Mouse (Mus musculus) heart, adult 9 months (tissue): ENCODE results near the gene Arl1.
A peak's percentile ranks its signal among the peaks of the same experiment; 100 is the strongest.
"Not testable (repeated sequence)": the region's sequence is repeated elsewhere in the genome, so short reads cannot be mapped to it uniquely, and the experiment has no call there.

Experiments
- DNase-seq, 2 experiments: peaks; one replicate each; pipeline ENCODE4 v3.0.0; 2022; ENCODE audit warnings: low spot score in 2 of 2

The Arl1 gene

DNA sequence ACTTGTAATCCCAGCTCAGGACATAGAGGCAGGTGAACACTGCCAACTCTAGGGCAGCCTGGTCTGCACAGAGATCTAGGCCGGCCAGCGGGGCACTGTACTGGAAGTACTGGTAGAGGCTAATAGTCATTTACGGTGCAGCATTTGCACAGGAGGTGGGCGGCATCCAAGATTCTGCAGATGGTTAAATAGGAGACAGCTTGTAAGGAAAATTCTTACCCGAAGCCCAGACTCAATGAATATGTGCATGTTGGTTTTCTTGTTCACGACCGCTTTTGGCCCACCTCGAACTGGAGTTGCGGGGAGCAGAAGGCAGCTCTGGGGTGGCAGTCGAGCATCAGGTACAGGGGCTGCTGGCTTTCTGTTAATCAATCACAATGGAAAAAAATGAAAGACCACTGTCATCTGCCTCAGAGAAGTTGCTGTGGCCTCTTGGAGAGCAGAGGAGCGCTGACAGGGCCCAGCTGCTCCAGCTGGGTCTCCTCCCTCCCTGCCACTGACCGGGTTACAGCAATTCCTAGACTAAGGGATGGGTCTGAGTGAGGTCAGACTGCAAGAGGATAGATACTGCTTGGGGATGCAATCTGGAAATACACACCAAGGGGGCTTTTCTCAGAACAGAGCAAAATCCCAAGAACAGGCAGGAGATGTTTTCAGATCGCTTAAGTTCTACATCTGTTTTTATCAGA lies 31.0 kb downstream of the Arl1 start:
- DNase-seq: no peak

DNA sequence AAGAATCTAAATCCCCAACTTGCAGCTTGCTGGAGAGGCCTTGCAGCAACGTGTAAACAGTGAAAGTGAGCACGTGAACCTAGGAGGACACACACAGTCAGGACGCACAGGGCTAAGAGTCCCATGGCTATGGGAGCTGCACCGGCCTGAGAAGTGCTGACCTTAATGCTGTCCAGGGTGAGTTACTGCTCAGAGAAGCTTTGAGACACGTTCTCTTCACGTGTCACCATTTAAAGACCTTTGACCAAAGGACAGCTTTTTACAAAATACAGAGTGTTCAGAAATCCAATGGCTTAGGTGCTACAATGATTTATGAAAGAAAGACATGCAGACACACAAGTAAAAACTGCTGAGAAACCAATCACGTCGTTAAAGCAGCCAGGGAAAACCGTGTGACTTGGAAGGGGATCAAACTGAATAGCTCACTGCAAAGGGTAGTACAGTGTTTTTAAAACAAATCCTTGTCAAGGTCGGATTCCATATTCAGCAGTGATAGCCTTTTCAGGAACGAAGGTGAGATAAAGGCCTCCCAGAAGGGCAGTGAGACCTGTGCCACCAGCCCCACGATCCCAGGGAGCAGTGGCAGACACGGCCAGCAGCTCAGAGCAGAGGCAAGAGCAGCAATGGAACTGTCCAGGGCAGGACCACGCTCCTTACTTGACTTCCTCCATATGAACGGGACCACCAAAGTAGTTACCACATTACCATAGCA lies 34.9 kb downstream of the Arl1 start:
- peak; percentile 12 to 17 for DNase-seq

- no peak for DNase-seq
Observed at GRCm38 (mm10) chr10:88768961-88769360, 38.3 kb downstream of the Arl1 start.

DNA sequence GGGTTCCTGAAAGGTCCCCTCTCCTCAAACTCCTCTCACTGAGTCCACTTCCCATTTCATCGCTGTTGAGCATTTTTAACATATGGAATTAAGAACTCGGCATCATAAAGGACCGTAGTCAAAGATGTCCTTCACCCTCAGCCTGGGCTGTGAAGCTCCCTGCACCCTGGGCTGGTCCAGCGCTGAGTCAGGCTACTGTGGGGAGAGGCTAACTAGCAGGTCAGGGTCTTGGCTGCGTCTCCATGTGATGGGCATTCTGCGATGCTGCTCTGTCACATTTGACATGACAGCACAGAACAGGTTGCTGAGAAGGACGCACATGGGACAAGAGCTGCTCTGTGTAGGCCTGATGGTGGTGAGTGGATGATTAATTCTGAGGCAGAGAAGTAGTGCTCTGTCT lies 39.0 kb downstream of the Arl1 start:
- no peak for DNase-seq

- DNase-seq: not testable (repeated sequence)
Observed at GRCm38 (mm10) chr10:88772965-88773364, 42.3 kb downstream of the Arl1 start.

DNA sequence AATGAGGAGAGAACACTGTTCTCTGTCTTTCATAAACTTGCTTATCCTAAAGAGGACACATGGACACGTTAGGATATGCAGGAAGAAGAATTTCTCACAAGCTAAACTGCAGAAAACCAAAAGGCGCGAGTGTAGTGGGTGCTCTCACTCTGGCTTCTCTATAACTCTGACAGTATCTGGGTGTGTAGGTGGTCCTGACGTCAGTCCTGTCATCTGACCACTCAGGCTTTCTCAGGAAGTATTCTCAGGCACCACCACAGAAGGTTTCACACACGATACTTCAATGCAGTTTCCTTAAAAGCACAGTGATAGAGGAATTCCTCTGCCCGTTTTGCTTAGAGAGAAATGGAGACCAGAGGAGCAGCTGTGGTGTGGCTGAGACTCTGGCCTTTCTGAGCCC lies 45.5 kb downstream of the Arl1 start:
- DNase-seq: no peak

- DNase-seq: no peak
Observed at GRCm38 (mm10) chr10:88780716-88781115, 50.1 kb downstream of the Arl1 start.

- not testable (repeated sequence) for DNase-seq
Observed at GRCm38 (mm10) chr10:88783135-88783534, 52.5 kb downstream of the Arl1 start.

- no peak for DNase-seq
Observed at GRCm38 (mm10) chr10:88783941-88784340, 53.3 kb downstream of the Arl1 start.

- DNase-seq: no peak
Observed at GRCm38 (mm10) chr10:88784513-88784931, 53.9 kb downstream of the Arl1 start.

GRCm38 (mm10) chr10:88793671-88794070 lies 63.0 kb downstream of the Arl1 start:
- DNase-seq: no peak
